Mouse (Mus musculus): ENCODE measurements around the gene Ccdc113. TPM values are rescaled to one million over a fixed set of nuclear protein-coding genes. Genes with fewer than 3 reads are reported as not detected.
"Not testable (repeated sequence)": the region's sequence is repeated elsewhere in the genome, so short reads cannot be mapped to it uniquely, and the experiment has no call there.

Ccdc113 gene
- polyA plus RNA-seq, 1 experiment from 2014 or later = 3.2 TPM

- H3K27me3 ChIP-seq (replicated peaks); ATAC-seq (ENCODE audit: insufficient number of reproducible peaks, low FRiP score); H3K4me3 ChIP-seq; H3K9ac ChIP-seq; H3K4me2 ChIP-seq; H3K9me3 ChIP-seq (replicated peaks); H3K4me1 ChIP-seq (replicated peaks); H3K36me3 ChIP-seq: not testable (repeated sequence)
- peak overlapping the region; percentile 61; the same call in 1 of the 2 replicates for H3K27ac ChIP-seq (ENCODE audit: poor library complexity, severe bottlenecking)
- WGBS = 24% methylated on average over 4 of the region's 5 CpGs
These were observed 72.6 kb downstream of the Ccdc113 start for GRCm38 (mm10) chr8:95606509-95606908.

GRCm38 (mm10) chr8:95607210-95607609, 73.3 kb downstream of the Ccdc113 start:
- no peak for ATAC-seq (ENCODE audit: insufficient number of reproducible peaks, low FRiP score)
- peak overlapping the region; percentile 61 for H3K27ac ChIP-seq (ENCODE audit: poor library complexity, severe bottlenecking)
- H3K4me1 ChIP-seq (replicated peaks) = peaks cover 4% of the 10 kb centered on the region
- WGBS = 29% methylated on average over 9 of the region's 9 CpGs
- H3K4me3 ChIP-seq = no peak overlapping the region
- peak overlapping the region; percentile 31; the same call in 1 of the 2 replicates for H3K9ac ChIP-seq
- H3K9me3 ChIP-seq (replicated peaks) = no peaks in the 10 kb centered on the region
- peak overlapping the region; percentile 36 for H3K4me2 ChIP-seq
- H3K36me3 ChIP-seq = no peaks in the 10 kb centered on the region
- H3K27me3 ChIP-seq (replicated peaks) = peaks cover 3% of the 10 kb centered on the region; the same call in 1 of the 2 replicates

Other genes starting within 250 kb of the Ccdc113 start
- gene Cngb1, start 227.5 kb upstream of the Ccdc113 start, polyA plus RNA-seq (2016; fragmentation: Nextera tagmentation; extraction: Ambion mirVana) = 0.26 and 1.0 TPM in 2 replicates
- 0.53 TPM in 1 of 2 replicates, not detected in the other for gene Tepp, start 223.5 kb upstream of the Ccdc113 start, polyA plus RNA-seq (2016; fragmentation: Nextera tagmentation; extraction: Ambion mirVana)
- gene Zfp319, start 202.1 kb upstream of the Ccdc113 start, polyA plus RNA-seq (2016; fragmentation: Nextera tagmentation; extraction: Ambion mirVana) = 8.6 and 9.6 TPM in 2 replicates
- gene Usb1, start 201.8 kb upstream of the Ccdc113 start, polyA plus RNA-seq (2016; fragmentation: Nextera tagmentation; extraction: Ambion mirVana) = 25.5 and 26.5 TPM in 2 replicates
- gene Mmp15, start 181.8 kb upstream of the Ccdc113 start, polyA plus RNA-seq (2016; fragmentation: Nextera tagmentation; extraction: Ambion mirVana) = 86.0 and 86.6 TPM in 2 replicates
- 151 and 153 TPM in 2 replicates for gene Cfap20, start 99.2 kb upstream of the Ccdc113 start, polyA plus RNA-seq (2016; fragmentation: Nextera tagmentation; extraction: Ambion mirVana)
- 8.2 and 8.7 TPM in 2 replicates for gene Csnk2a2, start 44.0 kb upstream of the Ccdc113 start, polyA plus RNA-seq (2016; fragmentation: Nextera tagmentation; extraction: Ambion mirVana)
- gene Prss54, start 42.3 kb downstream of the Ccdc113 start, polyA plus RNA-seq (2016; fragmentation: Nextera tagmentation; extraction: Ambion mirVana) = not detected in 2 replicates
- gene Gins3, start 99.4 kb downstream of the Ccdc113 start, polyA plus RNA-seq (2016; fragmentation: Nextera tagmentation; extraction: Ambion mirVana) = 18.2 and 19.0 TPM in 2 replicates
- 307 and 309 TPM in 2 replicates for gene Ndrg4, start 142.9 kb downstream of the Ccdc113 start, polyA plus RNA-seq (2016; fragmentation: Nextera tagmentation; extraction: Ambion mirVana)
- gene Setd6, start 181.8 kb downstream of the Ccdc113 start, polyA plus RNA-seq (2016; fragmentation: Nextera tagmentation; extraction: Ambion mirVana) = 18.7 and 20.3 TPM in 2 replicates

All from heart, embryonic 12.5 days (tissue).